Mouse (Mus musculus) intestine, embryonic 16.5 days (tissue): Measurements from ENCODE around the gene Tmigd3. TPM values are rescaled to one million over a fixed set of nuclear protein-coding genes. Genes with fewer than 3 reads are reported as not detected.
A peak's percentile ranks its signal among the peaks of the same experiment; 100 is the strongest.

Experiments used
- ATAC-seq: fragments of 200-750 bp; cut with Nextera tagmentation; 2 replicates; pipeline ENCODE4 v1.8.0; 2017; ENCODE audit warnings: moderate TSS enrichment, moderate library complexity
- H3K27ac ChIP-seq: fragments of 300-500 bp; sonication (generic); 2 replicates; pipeline ENCODE4 v1.5.1; 2014; ENCODE audit warnings: mild to moderate bottlenecking, low read length
- H3K27me3 ChIP-seq: fragments of 300-500 bp; sonication (generic); replicated peaks from 2 replicates; pipeline ENCODE4 v1.6.1; 2014; ENCODE audit warnings: low read length, control low read depth, mixed read lengths; ENCODE audit not compliant: control insufficient read depth, insufficient read depth
- H3K36me3 ChIP-seq: fragments of 300-500 bp; sonication (generic); 2 replicates; pipeline ENCODE4 v1.6.1; 2014; ENCODE audit warnings: low read length, control low read depth; ENCODE audit not compliant: control insufficient read depth, insufficient read depth
- H3K4me1 ChIP-seq: fragments of 300-500 bp; sonication (generic); 2 replicates; pipeline ENCODE4 v1.6.1; 2014; ENCODE audit warnings: low read length, control low read depth, mixed read lengths; ENCODE audit not compliant: control insufficient read depth, insufficient read depth
- H3K4me2 ChIP-seq: fragments of 300-500 bp; sonication (generic); 2 replicates; pipeline ENCODE4 v1.6.1; 2014; ENCODE audit warnings: low read depth, low read length, control low read depth
- H3K4me3 ChIP-seq: fragments of 300-500 bp; sonication (generic); 2 replicates; pipeline ENCODE4 v1.5.1; 2014; ENCODE audit warnings: mild to moderate bottlenecking, low read length
- H3K9ac ChIP-seq: fragments of 300-500 bp; sonication (generic); 2 replicates; pipeline ENCODE4 v1.6.1; 2014; ENCODE audit warnings: low read depth, low read length
- H3K9me3 ChIP-seq: fragments of 300-500 bp; sonication (generic); 2 replicates; pipeline ENCODE4 v1.6.1; 2016; ENCODE audit warnings: low read length, control low read depth; ENCODE audit not compliant: control insufficient read depth
- whole genome bisulfite sequencing: fragments of 180-500 bp; shearing (Covaris S2); extraction: QIAGEN DNeasy Blood & Tissue Kit; methylation state at CpG from one replicate; pipeline ENCODE4 v1.1.7; 2014; 5-methylcytosine and 5-hydroxymethylcytosine counted together
- polyA plus RNA-seq: library from polyadenylated mRNA; unstranded; fragments of >200 nt; fragmentation: Nextera tagmentation; extraction: Ambion mirVana; gene quantifications from 2 replicates; pipeline ENCODE4 v1.2.1, GENCODE M21; 2015

Gene Tmigd3
- 0.79 and 0.89 TPM in 2 replicates for polyA plus RNA-seq

DNA sequence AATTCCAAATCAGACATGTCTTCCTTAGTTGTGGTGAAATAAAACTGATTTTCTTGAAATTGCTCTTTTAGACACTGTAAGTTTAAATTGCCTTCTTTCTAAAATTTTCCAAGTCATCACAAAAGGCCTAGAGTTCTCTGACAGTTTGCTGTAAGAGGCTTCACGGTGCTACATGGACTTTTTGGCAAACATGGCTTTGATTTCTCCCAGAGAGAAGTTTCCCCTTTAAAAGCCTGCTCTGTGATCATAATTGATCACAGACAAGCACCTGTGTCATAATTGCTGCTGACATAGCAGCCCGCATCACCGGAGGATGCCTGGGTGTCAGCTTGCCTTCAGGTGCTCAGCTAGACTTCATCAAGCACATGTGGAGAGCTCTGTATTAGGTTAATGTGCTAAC lies at the start of gene Tmigd3, which contains the start of gene Adora3:
TSS of gene Tmigd3 (plus strand) at position 346 of the 400 bp plus-strand sequence.
TSS of gene Adora3 (plus strand) at position 301 of the 400 bp plus-strand sequence.
- 0 out of 2 replicates have a peak within 1 kb of the TSS, but pooled peaks have one; percentile 50 for H3K27ac ChIP-seq
- 88% methylated on average over 3 of the region's 3 CpGs for WGBS

GRCm38 (mm10) chr3:105821504-105821903 lies 49.2 kb upstream of the Tmigd3 start:
- no peak overlapping the region for H3K4me3 ChIP-seq
- H3K27ac ChIP-seq, result no peak overlapping the region
- 96% methylated on average over 3 of the region's 3 CpGs for WGBS
- H3K4me1 ChIP-seq, result peaks cover 4% of the 10 kb centered on the region; the same call in 1 of the 2 replicates
- H3K9me3 ChIP-seq, result no peaks in the 10 kb centered on the region
- H3K9ac ChIP-seq, result no peak overlapping the region
- ATAC-seq, result no peak
- no peaks in the 10 kb centered on the region for H3K27me3 ChIP-seq
- no peaks in the 10 kb centered on the region for H3K36me3 ChIP-seq
- H3K4me2 ChIP-seq, result no peak overlapping the region

More for the DNA sequence above, at the start of gene Tmigd3, which contains the start of gene Adora3:
- no peaks in the 10 kb centered on the region for H3K27me3 ChIP-seq
- H3K36me3 ChIP-seq, result no peaks in the 10 kb centered on the region
- no peak within 1 kb of the TSS for H3K9ac ChIP-seq
- no peaks in the 10 kb centered on the region for H3K9me3 ChIP-seq
- ATAC-seq, result no peak
- H3K4me3 ChIP-seq, result no peak within 1 kb of the TSS
- peaks cover 7% of the 10 kb centered on the region; the same call in 1 of the 2 replicates for H3K4me1 ChIP-seq
- H3K4me2 ChIP-seq, result no peak within 1 kb of the TSS

GRCm38 (mm10) chr3:105823609-105824008 lies 47.1 kb upstream of the Tmigd3 start:
- H3K4me2 ChIP-seq, result no peak overlapping the region
- no peak overlapping the region for H3K27ac ChIP-seq
- H3K27me3 ChIP-seq, result no peaks in the 10 kb centered on the region
- H3K4me1 ChIP-seq, result peaks cover 4% of the 10 kb centered on the region; the same call in 1 of the 2 replicates
- no peak overlapping the region for H3K9ac ChIP-seq
- no peak overlapping the region for H3K4me3 ChIP-seq
- no peaks in the 10 kb centered on the region for H3K36me3 ChIP-seq
- ATAC-seq, result no peak
- H3K9me3 ChIP-seq, result no peaks in the 10 kb centered on the region

DNA sequence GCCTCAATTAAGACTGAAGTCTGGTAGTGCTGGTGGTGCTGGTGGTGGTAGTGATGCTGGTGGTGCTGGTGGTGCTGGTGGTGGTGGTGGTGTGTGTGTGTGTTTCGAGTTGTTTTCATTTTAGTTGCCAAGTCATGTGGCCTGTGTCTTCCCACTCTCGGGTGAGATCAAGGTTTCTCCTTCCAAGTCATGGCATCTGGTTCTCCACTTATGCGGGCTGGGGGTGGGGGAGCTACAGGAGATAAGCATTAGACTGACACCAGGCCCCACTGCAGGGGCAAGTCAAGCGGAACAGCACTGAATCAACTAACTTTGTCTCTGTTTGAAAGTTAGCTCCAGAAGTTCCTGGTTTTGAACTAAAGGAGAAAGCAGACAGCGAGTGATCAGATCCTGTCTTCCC lies 46.6 kb upstream of the Tmigd3 start:
- H3K9ac ChIP-seq, result no peak overlapping the region
- no peak for ATAC-seq
- H3K36me3 ChIP-seq, result no peaks in the 10 kb centered on the region
- 50% methylated on average over 5 of the region's 5 CpGs for WGBS
- H3K9me3 ChIP-seq, result no peaks in the 10 kb centered on the region
- peaks cover 4% of the 10 kb centered on the region; the same call in 1 of the 2 replicates for H3K4me1 ChIP-seq
- H3K4me3 ChIP-seq, result no peak overlapping the region
- H3K4me2 ChIP-seq, result no peak overlapping the region
- H3K27me3 ChIP-seq, result no peaks in the 10 kb centered on the region
- H3K27ac ChIP-seq, result no peak overlapping the region

DNA sequence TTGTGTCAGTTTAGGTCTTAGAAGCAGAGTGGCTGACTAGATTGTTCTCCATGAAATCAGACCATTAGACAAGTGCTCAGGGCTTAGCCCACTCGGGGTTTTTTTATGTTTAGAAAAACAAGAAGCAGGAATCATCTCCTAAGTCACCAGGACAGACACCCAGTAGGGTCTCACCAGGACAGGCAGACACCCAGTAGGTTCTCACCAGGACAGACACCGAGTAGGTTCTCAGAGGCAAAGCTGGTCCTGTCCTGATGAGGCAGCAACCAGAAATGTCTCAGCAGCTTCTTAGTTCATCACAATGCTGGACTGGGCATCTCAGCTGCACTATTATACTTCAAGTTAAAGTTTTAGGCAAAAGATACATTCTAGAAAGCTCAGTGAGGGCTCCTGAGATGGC lies 46.0 kb upstream of the Tmigd3 start:
- no peak overlapping the region for H3K27ac ChIP-seq
- H3K4me1 ChIP-seq, result peaks cover 4% of the 10 kb centered on the region; the same call in 1 of the 2 replicates
- H3K4me3 ChIP-seq, result no peak overlapping the region
- no peak overlapping the region for H3K9ac ChIP-seq
- no peaks in the 10 kb centered on the region for H3K9me3 ChIP-seq
- WGBS, result 57% methylated on average over 2 of the region's 2 CpGs
- H3K4me2 ChIP-seq, result no peak overlapping the region
- H3K27me3 ChIP-seq, result no peaks in the 10 kb centered on the region
- no peak for ATAC-seq
- H3K36me3 ChIP-seq, result no peaks in the 10 kb centered on the region

- Histone ChIP-seq H3K9ac (no peak overlapping the region), H3K4me1 (peaks cover 4% of the 10 kb centered on the region; the same call in 1 of the 2 replicates), H3K9me3 (no peaks in the 10 kb centered on the region), H3K4me2 (no peak overlapping the region), H3K4me3 (no peak overlapping the region), H3K36me3 (no peaks in the 10 kb centered on the region), H3K27ac (peak overlapping the region; percentile 33; the same call in 1 of the 2 replicates), H3K27me3 (no peaks in the 10 kb centered on the region)
- WGBS, result 60% methylated on average over 7 of the region's 7 CpGs
- ATAC-seq, result 0 out of 2 replicates have a peak, but pooled peaks have one; percentile 28
Measured at GRCm38 (mm10) chr3:105825501-105826161, 45.1 kb upstream of the Tmigd3 start.

DNA sequence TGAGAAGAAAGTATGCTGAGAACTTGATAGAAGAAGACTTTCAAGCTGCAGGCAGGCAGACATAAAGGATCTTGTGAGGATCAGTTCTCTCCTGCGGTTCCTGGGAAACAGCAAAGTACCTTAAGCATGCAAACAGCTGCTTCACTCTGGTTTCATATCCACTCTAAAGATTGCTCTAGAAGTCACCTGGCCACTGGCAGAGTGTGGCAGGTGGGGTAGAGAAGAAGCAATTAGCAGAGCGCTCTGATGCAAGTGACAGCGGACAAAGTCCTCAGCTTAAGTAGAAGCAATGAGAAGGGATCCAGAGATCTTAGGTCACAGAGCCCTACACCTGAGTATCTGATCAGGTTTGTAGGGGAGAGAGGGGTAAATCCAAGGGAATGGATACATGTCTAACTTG lies 39.1 kb upstream of the Tmigd3 start:
- H3K9me3 ChIP-seq, result no peaks in the 10 kb centered on the region
- H3K4me2 ChIP-seq, result no peak overlapping the region
- H3K27me3 ChIP-seq, result no peaks in the 10 kb centered on the region
- no peak overlapping the region for H3K9ac ChIP-seq
- no peak overlapping the region for H3K4me3 ChIP-seq
- ATAC-seq, result peak; percentile 58; the same call in 1 of the 2 replicates
- no peaks in the 10 kb centered on the region for H3K4me1 ChIP-seq
- no peak overlapping the region for H3K27ac ChIP-seq
- 88% methylated on average over 3 of the region's 3 CpGs for WGBS
- H3K36me3 ChIP-seq, result no peaks in the 10 kb centered on the region

- Histone ChIP-seq H3K4me3 (no peak overlapping the region), H3K36me3 (no peaks in the 10 kb centered on the region), H3K9me3 (no peaks in the 10 kb centered on the region), H3K27ac (no peak overlapping the region), H3K27me3 (no peaks in the 10 kb centered on the region), H3K4me1 (no peaks in the 10 kb centered on the region), H3K9ac (no peak overlapping the region), H3K4me2 (no peak overlapping the region)
- WGBS, result 85% methylated on average over 3 of the region's 3 CpGs
- no peak for ATAC-seq
Measured at GRCm38 (mm10) chr3:105835875-105836274, 34.8 kb upstream of the Tmigd3 start.

DNA sequence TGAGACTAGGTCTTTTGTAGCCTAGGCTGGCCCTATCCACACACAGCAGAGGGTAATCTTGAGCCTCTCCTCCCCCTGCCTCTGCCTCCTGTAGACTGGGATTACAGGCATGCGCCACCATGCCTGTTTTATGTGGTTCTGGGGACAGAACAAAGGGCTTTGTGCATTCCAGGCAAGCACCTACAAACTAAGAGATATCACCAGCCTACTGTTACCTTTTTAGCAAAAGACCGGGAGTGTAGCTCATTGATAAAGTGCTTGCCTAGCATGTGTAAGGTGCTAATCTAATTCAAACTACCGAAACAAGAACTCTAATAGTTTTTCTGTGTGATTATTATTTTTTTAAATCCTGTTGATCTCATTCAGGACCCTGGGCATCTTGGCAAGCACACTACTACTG lies 33.8 kb upstream of the Tmigd3 start:
- Histone ChIP-seq H3K4me3 (no peak overlapping the region), H3K4me2 (no peak overlapping the region), H3K27me3 (no peaks in the 10 kb centered on the region), H3K4me1 (no peaks in the 10 kb centered on the region), H3K9me3 (no peaks in the 10 kb centered on the region), H3K27ac (no peak overlapping the region), H3K36me3 (no peaks in the 10 kb centered on the region), H3K9ac (no peak overlapping the region)
- WGBS, result 85% methylated on average over 3 of the region's 3 CpGs
- ATAC-seq, result no peak
